Mouse (Mus musculus) midbrain, embryonic 11.5 days (tissue): ENCODE results near the gene Olfr959. TPM values are rescaled to one million over a fixed set of nuclear protein-coding genes. Genes with fewer than 3 reads are reported as not detected.

Source experiments
- polyA plus RNA-seq: library from polyadenylated mRNA; unstranded; fragments of >200 nt; fragmentation: Nextera tagmentation; extraction: Ambion mirVana; gene quantifications from 2 replicates; pipeline ENCODE4 v1.2.1, GENCODE M21; 2014

Olfr959 gene
- polyA plus RNA-seq, 1 experiment from 2014 or later, result not detected

Other genes with a start within 250 kb of the Olfr959 start
- gene Olfr948, start 249.5 kb downstream of the Olfr959 start, polyA plus RNA-seq, result not detected in 2 replicates
- gene Olfr951, start 188.2 kb downstream of the Olfr959 start, polyA plus RNA-seq, result not detected in 2 replicates
- not detected in 2 replicates for gene Olfr952, start 148.4 kb downstream of the Olfr959 start, polyA plus RNA-seq
- not detected in 2 replicates for gene Olfr954, start 118.9 kb downstream of the Olfr959 start, polyA plus RNA-seq
- not detected in 2 replicates for gene Olfr955, start 103.6 kb downstream of the Olfr959 start, polyA plus RNA-seq
- not detected in 2 replicates for gene Olfr44, start 81.6 kb downstream of the Olfr959 start, polyA plus RNA-seq
- not detected in 2 replicates for gene Olfr957, start 59.8 kb downstream of the Olfr959 start, polyA plus RNA-seq
- not detected in 2 replicates for gene Olfr958, start 21.5 kb downstream of the Olfr959 start, polyA plus RNA-seq
- 12.2 and 17.0 TPM in 2 replicates for gene AW551984, start 28.8 kb upstream of the Olfr959 start, polyA plus RNA-seq
- not detected in 2 replicates for gene Olfr148, start 35.1 kb upstream of the Olfr959 start, polyA plus RNA-seq
- gene Olfr960, start 45.8 kb upstream of the Olfr959 start, polyA plus RNA-seq, result not detected in 2 replicates
- not detected in 2 replicates for gene Olfr961, start 69.5 kb upstream of the Olfr959 start, polyA plus RNA-seq
- not detected in 2 replicates for gene Olfr963, start 91.6 kb upstream of the Olfr959 start, polyA plus RNA-seq
- gene Olfr149, start 131.5 kb upstream of the Olfr959 start, polyA plus RNA-seq, result 0.07 TPM in 1 of 2 replicates, not detected in the other
- gene Olfr965, start 135.8 kb upstream of the Olfr959 start, polyA plus RNA-seq, result not detected in 2 replicates
- gene Olfr150, start 155.4 kb upstream of the Olfr959 start, polyA plus RNA-seq, result not detected in 2 replicates
- not detected in 2 replicates for gene Olfr967, start 170.7 kb upstream of the Olfr959 start, polyA plus RNA-seq
- gene Olfr968, start 207.7 kb upstream of the Olfr959 start, polyA plus RNA-seq, result not detected in 2 replicates
- not detected in 2 replicates for gene Olfr969, start 215.4 kb upstream of the Olfr959 start, polyA plus RNA-seq
- not detected in 2 replicates for gene Olfr970, start 233.3 kb upstream of the Olfr959 start, polyA plus RNA-seq